Mouse (Mus musculus): ENCODE data around the gene Necab2. TPM values are rescaled to one million over a fixed set of nuclear protein-coding genes. Genes with fewer than 3 reads are reported as not detected.

The Necab2 gene
- polyA plus RNA-seq, 3 experiments from 2014 or later = not detected

Other genes with a start within 250 kb of the Necab2 start
- gene Hsbp1, start 102.2 kb upstream of the Necab2 start, polyA plus RNA-seq (2017; shearing (Covaris generic)) = 100 to 1,000 TPM; 199 to 226 (median 213) TPM
- gene Mlycd, start 51.8 kb upstream of the Necab2 start, polyA plus RNA-seq (2017; shearing (Covaris generic)) = 1 to 10 TPM; 2.6 to 7.3 (median 7.1) TPM
- 10 to 100 TPM; 15.6 to 28.0 (median 24.5) TPM for gene Osgin1, start 12.6 kb upstream of the Necab2 start, polyA plus RNA-seq (2017; shearing (Covaris generic))
- not detected for gene Slc38a8, start 55.0 kb downstream of the Necab2 start, polyA plus RNA-seq (2017; shearing (Covaris generic))
- gene Mbtps1, start 112.0 kb downstream of the Necab2 start, polyA plus RNA-seq (2017; shearing (Covaris generic)) = 10 to 100 TPM; 32.6 to 52.2 (median 45.6) TPM
- 10 to 100 TPM; 30.3 to 73.9 (median 72.5) TPM for gene Hsdl1, start 128.5 kb downstream of the Necab2 start, polyA plus RNA-seq (2017; shearing (Covaris generic))
- gene Dnaaf1, start 128.5 kb downstream of the Necab2 start, polyA plus RNA-seq (2017; shearing (Covaris generic)) = not detected
- gene Taf1c, start 158.5 kb downstream of the Necab2 start, polyA plus RNA-seq (2017; shearing (Covaris generic)) = 10 to 100 TPM in 2 of 3 experiments, 1 to 10 TPM in 1; 8.3 to 14.8 (median 13.3) TPM
- gene Adad2, start 166.0 kb downstream of the Necab2 start, polyA plus RNA-seq (2017; shearing (Covaris generic)) = not detected
- gene Kcng4, start 189.0 kb downstream of the Necab2 start, polyA plus RNA-seq (2017; shearing (Covaris generic)) = not detected
- not detected for gene Wfdc1, start 219.6 kb downstream of the Necab2 start, polyA plus RNA-seq (2017; shearing (Covaris generic))

All from inflammation-experienced regulatory T-cells, adult 6 months (primary cell).